Mouse (Mus musculus) hindbrain, postnatal 0 days (tissue): ENCODE measurements at regions not wholly inside any gene's neighbourhood (a gene's known extent, or its start where the extent isn't known, plus 50 kb on each side); places are given as distances from the start of the nearest gene placed in this dataset.

ENCODE experiments used
- ATAC-seq: fragments of 200-750 bp; cut with Nextera tagmentation; 2 replicates; pipeline ENCODE4 v1.8.0; 2017; ENCODE audit warnings: mild to moderate bottlenecking, moderate TSS enrichment, moderate library complexity
- DNase-seq: peaks from one replicate; pipeline ENCODE4 v3.0.0-alpha.2; 2015; ENCODE audit warnings: low spot score
- H3K27ac ChIP-seq: fragments of 300-500 bp; sonication (generic); 2 replicates; pipeline ENCODE4 v1.5.1; 2014; ENCODE audit warnings: mild to moderate bottlenecking
- H3K27me3 ChIP-seq: fragments of 300-500 bp; sonication (generic); 2 replicates; pipeline ENCODE4 v1.6.1; 2014; ENCODE audit warnings: low read length, mixed read lengths; ENCODE audit not compliant: insufficient read depth
- H3K36me3 ChIP-seq: fragments of 300-500 bp; sonication (generic); 2 replicates; pipeline ENCODE4 v1.6.1; 2014; ENCODE audit warnings: low read length, mixed read lengths; ENCODE audit not compliant: insufficient read depth
- H3K4me1 ChIP-seq: fragments of 300-500 bp; sonication (generic); 2 replicates; pipeline ENCODE4 v1.6.1; 2014; ENCODE audit warnings: antibody characterized with exemption, low read length, mixed read lengths; ENCODE audit not compliant: insufficient read depth
- H3K4me2 ChIP-seq: fragments of 300-500 bp; sonication (generic); 2 replicates; pipeline ENCODE4 v1.6.1; 2014; ENCODE audit warnings: low read depth, mild to moderate bottlenecking, low read length, moderate library complexity, mixed read lengths
- H3K4me3 ChIP-seq: fragments of 300-500 bp; sonication (generic); 2 replicates; pipeline ENCODE4 v1.5.1; 2014; ENCODE audit warnings: low read length
- H3K9ac ChIP-seq: fragments of 300-500 bp; sonication (generic); replicated peaks from 2 replicates; pipeline ENCODE4 v1.6.1; 2014; ENCODE audit warnings: mild to moderate bottlenecking, low read length, moderate library complexity, mixed read lengths
- H3K9me3 ChIP-seq: fragments of 300-500 bp; sonication (generic); 2 replicates; pipeline ENCODE4 v1.6.1; 2016; ENCODE audit warnings: low read length, mixed read lengths
- CTCF ChIP-seq: IDR thresholded peaks from 2 replicates; pipeline ENCODE4 v1.5.1; 2016; ENCODE audit warnings: antibody characterized with exemption, control low read depth, low read depth
- WGBS: fragments of 180-500 bp; shearing (Covaris S2); extraction: QIAGEN DNeasy Blood & Tissue Kit; methylation state at CpG from one replicate; pipeline ENCODE4 v1.1.7; 2014; 5-methylcytosine and 5-hydroxymethylcytosine counted together

- ATAC-seq = no peak
- peak; percentile 78 for DNase-seq
- H3K4me3 ChIP-seq = no peak overlapping the region
- H3K27ac ChIP-seq = peak overlapping the region; percentile 60
- H3K4me2 ChIP-seq = 0 out of 2 replicates have a peak overlapping the region, but pooled peaks have one; percentile 27
- no peaks in the 10 kb centered on the region for H3K27me3 ChIP-seq
- WGBS = 9% methylated on average over 22 of the region's 22 CpGs
- 0 out of 2 replicates have a peak, but pooled peaks cover 1% of the 10 kb centered on the region for H3K4me1 ChIP-seq
- H3K9ac ChIP-seq = no peak overlapping the region
- no peak for TF ChIP-seq CTCF
- no peaks in the 10 kb centered on the region for H3K36me3 ChIP-seq
- H3K9me3 ChIP-seq = no peaks in the 10 kb centered on the region
These were observed 67.6 kb upstream of the Sec14l1 start for GRCm38 (mm10) chr11:117047172-117047950.

GRCm38 (mm10) chr11:117048911-117049310 is 66.1 kb upstream of the Sec14l1 start:
- ATAC-seq (no peak), DNase-seq (no peak)
- TF ChIP-seq CTCF = peak; percentile 65
- H3K36me3 ChIP-seq = no peaks in the 10 kb centered on the region
- no peak overlapping the region for H3K4me3 ChIP-seq
- H3K9ac ChIP-seq = no peak overlapping the region
- H3K27me3 ChIP-seq = no peaks in the 10 kb centered on the region
- no peak overlapping the region for H3K4me2 ChIP-seq
- H3K27ac ChIP-seq = no peak overlapping the region
- no peaks in the 10 kb centered on the region for H3K4me1 ChIP-seq
- 90% methylated on average over 3 of the region's 3 CpGs for WGBS
- no peaks in the 10 kb centered on the region for H3K9me3 ChIP-seq

DNA sequence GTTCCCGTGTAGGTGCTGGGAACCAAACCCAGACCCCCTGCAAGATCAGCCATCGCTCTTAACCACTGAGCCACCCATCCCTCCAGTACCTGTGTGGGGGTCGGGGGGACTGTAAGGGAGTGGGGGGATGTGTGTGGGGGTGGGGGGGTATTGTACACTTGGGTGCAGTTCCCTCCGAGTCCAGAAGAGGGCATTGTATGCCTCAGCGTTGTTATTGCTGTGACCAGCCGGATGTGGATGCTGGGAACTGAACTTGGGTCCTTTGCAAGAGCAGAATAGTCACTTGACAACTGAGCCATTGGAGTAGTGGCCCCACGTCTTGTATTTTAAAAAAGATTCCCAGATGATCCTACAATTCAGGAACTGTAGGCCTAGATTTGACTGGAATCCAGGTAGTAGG is 64.2 kb upstream of the Sec14l1 start:
- no peak for DNase-seq
- no peaks in the 10 kb centered on the region for H3K9me3 ChIP-seq
- H3K4me2 ChIP-seq = no peak overlapping the region
- no peaks in the 10 kb centered on the region for H3K4me1 ChIP-seq
- H3K36me3 ChIP-seq = no peaks in the 10 kb centered on the region
- H3K27ac ChIP-seq = no peak overlapping the region
- no peak for TF ChIP-seq CTCF
- ATAC-seq = no peak
- no peak overlapping the region for H3K4me3 ChIP-seq
- no peak overlapping the region for H3K9ac ChIP-seq
- 87% methylated on average over 7 of the region's 7 CpGs for WGBS
- H3K27me3 ChIP-seq = no peaks in the 10 kb centered on the region

DNA sequence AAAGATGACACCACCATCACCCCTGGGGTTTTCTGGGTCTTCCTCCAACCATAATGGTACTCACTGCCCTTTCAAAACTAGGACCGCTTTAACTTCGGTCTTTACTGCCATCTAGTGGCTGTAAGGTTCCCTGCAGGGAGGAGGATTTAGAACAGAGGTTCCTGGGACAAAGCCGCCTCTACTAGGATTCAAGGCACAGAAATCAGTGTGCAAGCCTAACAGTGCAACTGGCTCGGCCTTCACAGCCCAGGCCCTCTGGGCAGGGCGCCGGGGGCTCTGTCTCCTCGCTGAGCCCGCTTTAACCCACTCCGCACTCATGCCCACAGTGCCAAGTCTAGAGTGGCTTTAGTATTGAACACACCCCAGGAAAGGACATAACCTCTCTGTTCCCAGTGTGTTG is 58.0 kb upstream of the Sec14l1 start:
- H3K9ac ChIP-seq = no peak overlapping the region
- WGBS = 7% methylated on average over 9 of the region's 9 CpGs

GRCm38 (mm10) chr11:117057451-117057850 is 57.5 kb upstream of the Sec14l1 start:
- ATAC-seq = peak; percentile 16; the same call in 1 of the 2 replicates

More for the DNA sequence above, 58.0 kb upstream of the Sec14l1 start:
- Histone ChIP-seq H3K27ac (peak overlapping the region; percentile 60), H3K4me2 (no peak overlapping the region), H3K9me3 (no peaks in the 10 kb centered on the region), H3K36me3 (no peaks in the 10 kb centered on the region), H3K4me1 (peaks cover 4% of the 10 kb centered on the region; the same call in 1 of the 2 replicates), H3K4me3 (no peak overlapping the region), H3K27me3 (no peaks in the 10 kb centered on the region)
- peak; percentile 92 for TF ChIP-seq CTCF
- ATAC-seq (peak; percentile 65; the same call in 1 of the 2 replicates), DNase-seq (peak; percentile 93)

DNA sequence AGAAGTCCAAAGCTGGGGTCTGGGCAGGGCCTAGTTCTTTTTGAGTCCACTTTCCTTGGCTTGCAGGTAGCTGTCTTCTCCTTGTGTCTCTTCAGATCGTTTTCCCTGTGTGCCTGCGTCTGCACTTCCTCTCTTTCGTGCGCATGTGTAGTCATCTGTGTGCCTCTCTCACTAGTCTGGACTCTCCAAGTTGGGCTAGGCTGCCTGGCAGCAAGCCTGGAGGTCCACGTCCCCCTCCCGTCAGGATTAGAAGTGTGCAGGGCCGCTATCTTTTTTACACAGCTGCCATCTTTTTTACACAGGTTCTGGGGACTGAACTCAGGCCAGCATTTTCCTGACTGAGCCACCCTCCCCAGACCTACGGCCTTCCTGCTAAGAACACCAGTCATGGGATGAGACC is 55.8 kb upstream of the Sec14l1 start:
- H3K36me3 ChIP-seq = no peaks in the 10 kb centered on the region
- peaks cover 4% of the 10 kb centered on the region; the same call in 1 of the 2 replicates for H3K4me1 ChIP-seq
- no peaks in the 10 kb centered on the region for H3K9me3 ChIP-seq
- ATAC-seq (no peak), DNase-seq (peak; percentile 44)
- H3K4me2 ChIP-seq = no peak overlapping the region
- H3K27ac ChIP-seq = no peak overlapping the region
- no peak overlapping the region for H3K4me3 ChIP-seq
- no peak for TF ChIP-seq CTCF
- no peaks in the 10 kb centered on the region for H3K27me3 ChIP-seq
- WGBS = 40% methylated on average over 8 of the region's 8 CpGs
- H3K9ac ChIP-seq = no peak overlapping the region

More at GRCm38 (mm10) chr11:117057451-117057850, 57.5 kb upstream of the Sec14l1 start:
- H3K4me1 ChIP-seq = peaks cover 4% of the 10 kb centered on the region; the same call in 1 of the 2 replicates
- TF ChIP-seq CTCF = peak; percentile 81
- WGBS = 26% methylated on average over 7 of the region's 7 CpGs
- peak; percentile 87 for DNase-seq
- H3K4me3 ChIP-seq = no peak overlapping the region
- no peaks in the 10 kb centered on the region for H3K36me3 ChIP-seq
- peak overlapping the region; percentile 60 for H3K27ac ChIP-seq
- H3K4me2 ChIP-seq = no peak overlapping the region
- no peaks in the 10 kb centered on the region for H3K9me3 ChIP-seq
- no peak overlapping the region for H3K9ac ChIP-seq
- no peaks in the 10 kb centered on the region for H3K27me3 ChIP-seq
